In the genomic region with DNA sequence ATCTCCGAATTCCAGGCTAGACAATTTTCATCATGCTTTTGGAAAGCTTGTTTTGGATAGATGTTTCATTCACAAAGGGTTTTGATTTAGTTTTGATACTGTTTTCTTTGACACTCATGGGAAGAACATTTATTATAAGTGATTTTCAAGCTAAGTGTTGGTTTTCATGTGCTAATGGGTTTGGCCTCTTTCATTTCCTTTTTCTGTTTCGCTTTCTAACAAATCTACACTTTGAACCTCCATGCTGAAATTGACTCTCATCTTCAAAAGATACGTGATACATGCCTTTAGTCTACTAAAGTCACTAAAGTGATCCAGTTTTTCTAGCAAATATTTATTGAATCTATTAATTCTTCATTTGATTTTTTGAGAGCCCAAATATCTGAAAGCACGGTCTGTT, we compare ENCODE assay signal across 21 mouse cellular contexts.
"Had no signal": no experiment of that assay in that cellular context is flagged by ENCODE, and none has a peak within 500 bp of the region (broad histone marks: within the 10 kb centered on the region; RNA-seq: fewer than 3 reads in every experiment).

No protein-coding gene starts in this region.

- H3K27ac ChIP-seq: midbrain, embryonic 10.5 days; midbrain, embryonic 12.5 days; neural tube, embryonic 13.5 days; neural tube, embryonic 15.5 days; stomach, embryonic 15.5 days; stomach, postnatal 0 days had no signal

- H3K27me3 ChIP-seq: midbrain, embryonic 12.5 days; neural tube, embryonic 13.5 days; neural tube, embryonic 15.5 days; stomach, embryonic 15.5 days had no signal

- H3K9me3 ChIP-seq: midbrain, embryonic 10.5 days; midbrain, embryonic 12.5 days; neural tube, embryonic 13.5 days; neural tube, embryonic 15.5 days; stomach, embryonic 15.5 days had no signal

- H3K9ac ChIP-seq: lung, embryonic 14.5 days; midbrain, embryonic 12.5 days; neural tube, embryonic 13.5 days; neural tube, embryonic 15.5 days; stomach, embryonic 15.5 days had no signal

- H3K4me3 ChIP-seq: midbrain, embryonic 10.5 days; midbrain, embryonic 12.5 days; myocyte; neural tube, embryonic 13.5 days; neural tube, embryonic 15.5 days; stomach, embryonic 15.5 days had no signal

- ATAC-seq: midbrain, embryonic 16.5 days had no signal

- H3K36me3 ChIP-seq: midbrain, embryonic 10.5 days; midbrain, embryonic 12.5 days; neural tube, embryonic 13.5 days; neural tube, embryonic 15.5 days; stomach, embryonic 15.5 days had no signal

- H3K4me1 ChIP-seq: neural tube, embryonic 13.5 days; neural tube, embryonic 15.5 days had no signal

- H3K4me2 ChIP-seq: lung, embryonic 14.5 days; midbrain, embryonic 12.5 days; neural tube, embryonic 13.5 days; neural tube, embryonic 15.5 days; stomach, embryonic 15.5 days had no signal

- DNase-seq: lung, adult 18-20 months; lung, embryonic 14.5 days; lung, postnatal 10 days; lung, postnatal 4 days; midbrain, embryonic 14.5 days; retina, postnatal 1 day; right cerebral cortex, adult 18-20 months; right cerebral cortex, postnatal 25 days; right cerebral cortex, postnatal 4 days; spleen, adult 18-20 months; thymus, adult 2 months; thymus, postnatal 25 days; thymus, postnatal 4 days had no signal
